Mouse (Mus musculus) myocyte (in vitro differentiated cells): ENCODE results near the gene Cd300a. TPM values are rescaled to one million over a fixed set of nuclear protein-coding genes. Genes with fewer than 3 reads are reported as not detected.
"Not testable (repeated sequence)": the region's sequence is repeated elsewhere in the genome, so short reads cannot be mapped to it uniquely, and the experiment has no call there.

Experiments
- H3K27me3 ChIP-seq: one replicate; pipeline ENCODE4 v1.6.1; 2011; ENCODE audit not compliant: control insufficient read depth, insufficient read depth, insufficient read length
- H3K36me3 ChIP-seq: one replicate; pipeline ENCODE4 v1.6.1; 2011; ENCODE audit not compliant: control insufficient read depth, insufficient read depth
- H3K4me2 ChIP-seq: one replicate; pipeline ENCODE4 v1.6.1; 2011; ENCODE audit warnings: low read depth, control low read depth
- H3K4me3 ChIP-seq: one replicate; pipeline ENCODE4 v1.5.1; 2011; ENCODE audit warnings: mild to moderate bottlenecking, control low read depth, moderate library complexity
- H3K79me2 ChIP-seq: one replicate; pipeline ENCODE4 v1.6.1; 2011; ENCODE audit not compliant: control insufficient read depth, insufficient read depth
- H3ac ChIP-seq: one replicate; pipeline ENCODE4 v1.6.1; 2011; ENCODE audit not compliant: control insufficient read depth, insufficient read length
- CEBPB ChIP-seq: IDR thresholded peaks from 2 replicates; pipeline ENCODE4 v1.6.1; 2011; ENCODE audit warnings: mild to moderate bottlenecking, moderate library complexity; ENCODE audit not compliant: poor library complexity, insufficient read depth, severe bottlenecking
- E2F4 ChIP-seq: IDR thresholded peaks from one replicate; pipeline ENCODE4 v1.6.1; 2011; ENCODE audit warnings: mild to moderate bottlenecking, control low read depth, moderate library complexity; ENCODE audit not compliant: insufficient read depth
- MAX ChIP-seq: IDR thresholded peaks from one replicate; pipeline ENCODE4 v1.6.1; 2011; ENCODE audit warnings: low read depth, mild to moderate bottlenecking, control low read depth
- MYOD1 ChIP-seq, 3 experiments: IDR thresholded peaks; one replicate each; pipeline ENCODE4 v1.6.1; 2011; ENCODE audit warnings: control low read depth in 2 of 3, low read depth in 2 of 3, mild to moderate bottlenecking in 2 of 3, moderate library complexity in 1 of 3; ENCODE audit not compliant: insufficient read length in 2 of 3, control insufficient read depth in 1 of 3
- MYOG ChIP-seq, 3 experiments: IDR thresholded peaks; one replicate each; pipeline ENCODE4 v1.6.1; 2011; ENCODE audit warnings: control low read depth in 2 of 3, low read depth in 2 of 3, mild to moderate bottlenecking in 2 of 3; ENCODE audit not compliant: insufficient read length in 2 of 3, control insufficient read depth in 1 of 3, insufficient read depth in 1 of 3
- POLR2A ChIP-seq: IDR thresholded peaks from one replicate; pipeline ENCODE4 v1.6.1; 2011; ENCODE audit warnings: low read depth, mild to moderate bottlenecking, control low read depth, moderate library complexity; ENCODE audit not compliant: insufficient read length
- POLR2AphosphoS2 ChIP-seq: IDR thresholded peaks from one replicate; pipeline ENCODE4 v1.6.1; 2011; ENCODE audit warnings: low read depth, control low read depth; ENCODE audit not compliant: insufficient read length
- REST ChIP-seq: IDR thresholded peaks from one replicate; pipeline ENCODE4 v1.6.1; 2011; ENCODE audit warnings: mild to moderate bottlenecking, control low read depth, moderate library complexity; ENCODE audit not compliant: insufficient read depth, insufficient read length
- SRF ChIP-seq: IDR thresholded peaks from one replicate; pipeline ENCODE4 v1.6.1; 2011; ENCODE audit warnings: low read depth; ENCODE audit not compliant: control insufficient read depth, insufficient read length
- TCF12 ChIP-seq: IDR thresholded peaks from one replicate; pipeline ENCODE4 v1.6.1; 2011; ENCODE audit warnings: mild to moderate bottlenecking, control low read depth; ENCODE audit not compliant: poor library complexity, insufficient read depth, severe bottlenecking
- TCF3 ChIP-seq: IDR thresholded peaks from one replicate; pipeline ENCODE4 v1.6.1; 2011; ENCODE audit warnings: low read depth, control low read depth; ENCODE audit not compliant: insufficient read length
- USF1 ChIP-seq: IDR thresholded peaks from one replicate; pipeline ENCODE4 v1.6.1; 2011; ENCODE audit warnings: low read depth, mild to moderate bottlenecking, control low read depth, moderate library complexity
- polyA plus RNA-seq: library from polyadenylated mRNA; unstranded; fragments of >200 nt; fragmentation: generic; extraction: Trizol; gene quantifications from one replicate; pipeline ENCODE4 v1.2.1, GENCODE M21; 2012; ENCODE audit warnings: missing spikeins

The Cd300a gene
- polyA plus RNA-seq, 1 experiment = 0.40 TPM

DNA sequence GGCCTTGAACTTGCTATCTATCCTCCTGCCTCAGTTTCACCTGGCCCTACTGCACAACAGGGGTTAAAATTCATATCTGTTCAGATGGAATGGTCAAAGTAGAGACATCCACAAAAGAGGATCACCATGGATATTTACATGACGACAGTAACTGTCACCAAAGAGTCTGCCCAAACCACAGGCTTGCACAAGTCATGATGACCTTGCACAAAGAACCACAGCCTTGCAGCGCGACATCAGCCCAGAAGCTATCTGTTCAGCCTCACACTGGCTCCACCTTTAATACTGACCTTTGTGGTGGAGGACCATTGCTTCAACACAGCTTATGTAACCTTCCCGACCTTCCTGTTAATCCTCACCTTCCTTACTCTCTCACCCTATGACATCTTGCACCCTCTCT lies 17.7 kb downstream of the Cd300a start:
- H3K4me3 ChIP-seq = no peak overlapping the region
- no peaks in the 10 kb centered on the region for H3K36me3 ChIP-seq
- H3K27me3 ChIP-seq = no peaks in the 10 kb centered on the region
- H3K4me2 ChIP-seq = no peak overlapping the region
- TF ChIP-seq TCF3 (no peak), E2F4 (no peak), TCF12 (no peak), MAX (no peak), POLR2AphosphoS2 (no peak), MYOG (IDR thresholded peaks at IDR 0.05; ENCODE audit: control insufficient read depth in 1 of 3, insufficient read depth in 1 of 3, insufficient read length in 2 of 3, low read depth in 2 of 3) (no peak), SRF (no peak), MYOD1 (IDR thresholded peaks at IDR 0.05; ENCODE audit: control insufficient read depth in 1 of 3, insufficient read length in 2 of 3, low read depth in 2 of 3) (no peak), CEBPB (no peak), REST (no peak), POLR2A (no peak), USF1 (no peak)
- H3ac ChIP-seq = no peak overlapping the region
- H3K79me2 ChIP-seq = no peaks in the 10 kb centered on the region

DNA sequence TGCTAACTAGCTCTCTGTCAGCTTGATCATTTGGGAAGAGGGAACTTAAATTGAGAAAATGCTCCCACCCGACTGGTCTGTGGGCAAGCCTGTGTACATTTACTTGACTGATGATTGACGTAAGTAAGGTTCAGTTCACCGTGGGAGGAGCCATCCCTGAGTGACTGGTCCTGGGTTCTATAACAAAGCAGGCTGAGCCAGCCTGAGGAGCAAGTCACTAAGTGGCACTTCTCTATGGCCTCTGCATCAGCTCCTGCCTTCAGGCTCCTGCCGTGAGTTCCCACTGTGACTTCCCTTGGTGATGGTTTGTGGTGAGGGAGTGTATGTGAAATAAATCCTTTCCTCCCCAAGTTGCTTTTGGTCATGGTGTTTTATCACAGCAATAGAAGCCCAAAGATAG lies 18.2 kb downstream of the Cd300a start:
- TF ChIP-seq TCF3 (no peak), CEBPB (no peak)

DNA sequence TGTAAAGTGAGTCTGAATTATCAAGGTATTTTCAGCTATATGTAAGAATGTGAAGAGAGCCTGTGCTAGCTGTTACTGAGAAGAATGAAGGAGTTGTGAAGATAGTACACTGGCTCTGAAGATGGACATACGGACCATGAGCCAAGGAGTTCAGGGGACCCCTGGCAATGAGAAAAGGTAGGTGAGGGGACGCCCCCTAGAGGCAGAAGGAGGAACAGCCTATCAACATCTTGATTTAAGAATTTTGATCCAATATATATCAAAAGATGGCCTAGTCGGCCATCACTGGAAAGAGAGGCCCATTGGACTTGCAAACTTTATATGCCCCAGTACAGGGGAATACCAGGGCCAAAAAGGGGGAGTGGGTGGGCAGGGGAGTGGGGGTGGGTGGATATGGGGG lies 19.7 kb downstream of the Cd300a start:
- H3K4me2 ChIP-seq, H3K4me3 ChIP-seq, H3ac ChIP-seq, H3K79me2 ChIP-seq, H3K36me3 ChIP-seq, H3K27me3 ChIP-seq: not testable (repeated sequence)

More for the DNA sequence above, 18.2 kb downstream of the Cd300a start:
- no peaks in the 10 kb centered on the region for H3K27me3 ChIP-seq
- H3K4me2 ChIP-seq = no peak overlapping the region
- H3K79me2 ChIP-seq = no peaks in the 10 kb centered on the region
- no peak overlapping the region for H3ac ChIP-seq
- H3K4me3 ChIP-seq = no peak overlapping the region
- H3K36me3 ChIP-seq = no peaks in the 10 kb centered on the region

DNA sequence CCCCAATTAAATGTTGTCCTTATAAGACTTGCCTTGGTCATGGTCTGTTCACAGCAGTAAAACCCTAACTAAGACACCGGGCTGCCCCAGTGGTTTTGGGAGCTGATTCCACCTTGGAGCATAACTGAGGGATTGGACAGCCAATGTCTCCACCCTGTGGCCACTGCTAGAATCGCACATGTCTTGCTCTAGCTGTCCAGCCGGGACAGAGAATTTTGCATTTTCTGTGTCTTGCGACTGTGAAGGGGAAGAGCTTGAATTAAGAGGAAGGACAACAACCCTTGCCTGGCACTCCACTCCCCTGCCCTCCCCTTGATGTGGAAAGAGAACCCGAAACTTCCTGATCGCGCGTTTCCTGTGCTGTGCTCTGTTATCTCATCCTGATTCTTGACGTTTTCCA lies 23.0 kb downstream of the Cd300a start:
- Histone ChIP-seq H3K27me3 (no peaks in the 10 kb centered on the region), H3K79me2 (no peaks in the 10 kb centered on the region), H3K4me3 (no peak overlapping the region), H3ac (no peak overlapping the region), H3K4me2 (no peak overlapping the region), H3K36me3 (no peaks in the 10 kb centered on the region)
- TF ChIP-seq MAX (peak; percentile 12), USF1 (no peak)

DNA sequence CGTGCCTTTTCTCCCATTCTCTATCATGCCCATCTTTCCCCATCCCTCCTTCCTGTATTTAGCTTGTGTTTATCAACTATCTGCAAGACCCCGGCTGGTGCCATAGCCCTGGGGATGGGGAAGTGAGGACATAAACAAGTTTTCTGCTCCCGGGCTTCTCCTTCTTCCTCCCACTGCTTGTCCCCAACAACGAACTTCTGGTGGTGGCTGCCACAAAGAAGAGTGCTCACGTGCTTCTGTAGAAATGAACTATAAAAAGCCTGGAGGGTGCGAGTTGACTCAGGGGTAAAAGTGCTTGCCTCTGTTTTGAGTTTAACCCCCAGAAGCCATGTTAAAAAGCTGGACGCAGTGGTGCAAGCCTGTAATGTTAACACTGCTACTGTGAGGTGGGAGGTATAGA lies 25.1 kb downstream of the Cd300a start:
- H3K4me2 ChIP-seq = no peak overlapping the region
- no peaks in the 10 kb centered on the region for H3K36me3 ChIP-seq
- no peaks in the 10 kb centered on the region for H3K27me3 ChIP-seq
- H3ac ChIP-seq = no peak overlapping the region
- no peaks in the 10 kb centered on the region for H3K79me2 ChIP-seq
- TF ChIP-seq TCF3 (no peak), POLR2AphosphoS2 (no peak), TCF12 (no peak), SRF (no peak), MYOG (IDR thresholded peaks at IDR 0.05; ENCODE audit: control insufficient read depth in 1 of 3, insufficient read depth in 1 of 3, insufficient read length in 2 of 3, low read depth in 2 of 3) (no peak), POLR2A (no peak), MAX (no peak), CEBPB (no peak), USF1 (no peak), REST (no peak), MYOD1 (IDR thresholded peaks at IDR 0.05; ENCODE audit: control insufficient read depth in 1 of 3, insufficient read length in 2 of 3, low read depth in 2 of 3) (no peak), E2F4 (no peak)
- no peak overlapping the region for H3K4me3 ChIP-seq

DNA sequence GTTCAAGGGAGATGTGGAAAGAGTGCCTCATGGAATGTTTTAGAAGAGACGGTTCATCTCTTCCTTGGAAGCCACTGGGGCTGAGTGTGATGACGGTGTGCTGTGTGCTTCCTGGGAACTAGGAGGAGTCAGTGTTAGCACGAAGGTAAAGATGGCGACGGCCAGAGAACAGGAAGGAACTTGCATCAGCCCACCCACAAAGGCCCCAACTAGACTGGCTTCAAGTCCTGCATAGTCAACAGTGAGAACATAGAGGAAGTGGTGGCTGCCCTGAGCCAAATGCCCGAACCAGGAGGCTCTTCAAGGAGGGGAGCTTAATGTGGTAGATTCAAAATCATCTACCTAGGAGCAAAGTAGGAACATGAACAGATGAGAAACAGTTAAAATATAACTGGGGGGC lies 27.3 kb downstream of the Cd300a start:
- TF ChIP-seq MAX (no peak), E2F4 (no peak), REST (no peak), MYOD1 (IDR thresholded peaks at IDR 0.05; ENCODE audit: control insufficient read depth in 1 of 3, insufficient read length in 2 of 3, low read depth in 2 of 3) (no peak)
- Histone ChIP-seq H3ac (no peak overlapping the region), H3K36me3 (no peaks in the 10 kb centered on the region), H3K79me2 (no peaks in the 10 kb centered on the region), H3K27me3 (no peaks in the 10 kb centered on the region), H3K4me3 (no peak overlapping the region), H3K4me2 (no peak overlapping the region)
